ENCODE assay signal across 15 mouse cellular contexts in the genomic region with DNA sequence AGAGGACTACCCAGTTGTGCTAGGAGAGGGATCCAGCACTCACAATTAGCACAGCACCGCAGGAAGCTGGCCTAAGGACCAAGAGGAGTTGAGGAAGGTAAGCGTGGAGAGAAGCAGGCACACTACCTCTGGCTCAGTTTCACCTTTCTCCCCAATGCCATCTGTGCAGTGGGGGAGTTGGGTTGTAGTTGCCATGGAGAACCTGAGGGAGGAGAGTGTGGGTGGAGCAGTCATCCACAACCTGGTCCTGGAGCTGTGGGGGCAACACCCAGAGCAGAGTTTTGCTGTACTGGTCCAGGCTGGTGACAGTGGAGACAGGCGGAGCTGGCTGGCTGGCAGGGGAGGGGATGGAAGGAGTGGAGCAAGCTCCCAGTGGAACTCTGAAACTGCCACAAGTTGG. TPM values are rescaled to one million over a fixed set of nuclear protein-coding genes. Genes with fewer than 3 reads are reported as not detected.
DNase-seq lines count a peak whose midpoint lies in the region; ATAC-seq and TF ChIP-seq lines count a peak whose summit lies in the region.
"Had no signal": no experiment of that assay in that cellular context is flagged by ENCODE, and none has a peak within 500 bp of the region (broad histone marks: within the 10 kb centered on the region; RNA-seq: fewer than 3 reads in every experiment).

No protein-coding gene starts in this region.

- no peak for ATAC-seq in limb, embryonic 14.5 days (ENCODE audit: low FRiP score, low read depth)

- H3K36me3 ChIP-seq in heart, embryonic 10.5 days, result no peaks in the 10 kb centered on the region
- H3K36me3 ChIP-seq in limb, embryonic 14.5 days (ENCODE audit: control insufficient read depth, insufficient read depth, low read length), result no peaks in the 10 kb centered on the region
- H3K36me3 ChIP-seq: hindbrain, embryonic 15.5 days; midbrain, embryonic 10.5 days; neural tube, embryonic 12.5 days had no signal

- no peak overlapping the region for H3K4me3 ChIP-seq in heart, embryonic 10.5 days
- H3K4me3 ChIP-seq in limb, embryonic 14.5 days (replicated peaks; ENCODE audit: low read length), result no peak overlapping the region
- H3K4me3 ChIP-seq: hindbrain, embryonic 15.5 days; midbrain, embryonic 10.5 days; neural tube, embryonic 12.5 days had no signal

- H3K27me3 ChIP-seq in heart, embryonic 10.5 days (ENCODE audit: insufficient read depth, poor library complexity, severe bottlenecking), result no peaks in the 10 kb centered on the region
- no peaks in the 10 kb centered on the region for H3K27me3 ChIP-seq in limb, embryonic 14.5 days (ENCODE audit: control insufficient read depth, insufficient read depth, low read length)
- H3K27me3 ChIP-seq: hindbrain, embryonic 15.5 days; neural tube, embryonic 12.5 days had no signal

- H3K9ac ChIP-seq in limb, embryonic 14.5 days (ENCODE audit: low read depth, low read length, severe bottlenecking), result no peak overlapping the region
- H3K9ac ChIP-seq: hindbrain, embryonic 15.5 days; lung, embryonic 14.5 days; neural tube, embryonic 12.5 days had no signal

- no peak for DNase-seq in heart, embryonic 10.5 days (ENCODE audit: low spot score)
- no peak for DNase-seq in heart, postnatal 36 days
- peak; percentile 23 to 75 for DNase-seq in left cerebral cortex, postnatal 25 days (ENCODE audit: low spot score in 2 of 2)
- DNase-seq in left cerebral cortex, postnatal 4 days, result no peak
- peak; percentile 61 to 72 for DNase-seq in cerebellum, postnatal 10 days
- DNase-seq in limb, embryonic 14.5 days (ENCODE audit: low spot score), result peak; percentile 24
- DNase-seq in adrenal gland, postnatal 14 days, result no peak
- DNase-seq in spleen, adult 12 weeks (ENCODE audit: low spot score), result no peak
- DNase-seq: adrenal gland, postnatal 25 days; lung, embryonic 14.5 days; spleen, adult 18-20 months; thymus, postnatal 25 days had no signal

- no peak overlapping the region for H3K4me2 ChIP-seq in limb, embryonic 14.5 days (replicated peaks; ENCODE audit: low read depth, low read length, severe bottlenecking)
- H3K4me2 ChIP-seq: hindbrain, embryonic 15.5 days; lung, embryonic 14.5 days; neural tube, embryonic 12.5 days had no signal

- H3K27ac ChIP-seq in heart, embryonic 10.5 days, result 0 out of 2 replicates have a peak overlapping the region, but pooled peaks have one; percentile 42
- no peak overlapping the region for H3K27ac ChIP-seq in limb, embryonic 14.5 days (replicated peaks; ENCODE audit: low read depth, low read length)
- H3K27ac ChIP-seq: hindbrain, embryonic 15.5 days; midbrain, embryonic 10.5 days; neural tube, embryonic 12.5 days had no signal

- H3K4me1 ChIP-seq in heart, embryonic 10.5 days, result peaks cover 58% of the 10 kb centered on the region
- H3K4me1 ChIP-seq in limb, embryonic 14.5 days (ENCODE audit: control insufficient read depth, insufficient read depth, low read length), result peaks cover 12% of the 10 kb centered on the region

- intact Hi-C loops in heart, postnatal 36 days (cut with DNase I), result no loop called here
- intact Hi-C loops in left cerebral cortex, postnatal 25 days (cut with DNase I), result no loop called here
- intact Hi-C loops in left cerebral cortex, postnatal 4 days (cut with DNase I), result no loop called here

- TF ChIP-seq POLR2A in limb, embryonic 14.5 days (IDR thresholded peaks at IDR 0.05; ENCODE audit: borderline replicate concordance, extremely low read depth, insufficient read depth, insufficient read length), result no peak

- H3K9me3 ChIP-seq in heart, embryonic 10.5 days, result no peaks in the 10 kb centered on the region
- no peaks in the 10 kb centered on the region for H3K9me3 ChIP-seq in limb, embryonic 14.5 days (ENCODE audit: control insufficient read depth, low read length)
- H3K9me3 ChIP-seq: hindbrain, embryonic 15.5 days; midbrain, embryonic 10.5 days; neural tube, embryonic 12.5 days had no signal

- WGBS in heart, embryonic 10.5 days, result 68% methylated on average over 3 of the region's 3 CpGs
- WGBS in limb, embryonic 14.5 days, result 29% methylated on average over 3 of the region's 3 CpGs

RNA-seq across cellular contexts. Expression of a gene that starts 22.2 kb away (rescaled TPM):
- polyA plus RNA-seq in heart, embryonic 10.5 days (2016; fragmentation: Nextera tagmentation; extraction: Ambion mirVana), result 5.5 and 5.8 TPM in 2 replicates
- total RNA-seq in heart, postnatal 36 days (2021), result 1 to 10 TPM; 6.1 to 6.2 TPM
- total RNA-seq in left cerebral cortex, postnatal 25 days (2021), result 10 to 100 TPM; 76.0 to 78.3 TPM
- total RNA-seq in left cerebral cortex, postnatal 4 days (2021), result 10 to 100 TPM; 65.3 to 72.8 TPM
- polyA plus RNA-seq in limb, embryonic 14.5 days (2012; rRNA removed), result 18.2 and 21.2 TPM in 2 replicates
- polyA plus RNA-seq in limb, embryonic 14.5 days (2014; fragmentation: Nextera tagmentation; extraction: Ambion mirVana), result 6.5 and 7.1 TPM in 2 replicates
- total RNA-seq in adrenal gland, postnatal 14 days (2021), result 21.3 and 22.4 TPM in 2 replicates

RNA-seq across cellular contexts. Expression of a gene that starts 23.2 kb away (rescaled TPM):
- 41.0 and 52.7 TPM in 2 replicates for polyA plus RNA-seq in heart, embryonic 10.5 days (2016; fragmentation: Nextera tagmentation; extraction: Ambion mirVana)
- 10 to 100 TPM; 19.7 to 20.2 TPM for total RNA-seq in heart, postnatal 36 days (2021)
- total RNA-seq in left cerebral cortex, postnatal 25 days (2021), result 10 to 100 TPM; 26.2 to 28.1 TPM
- total RNA-seq in left cerebral cortex, postnatal 4 days (2021), result 10 to 100 TPM; 37.7 to 42.4 TPM
- polyA plus RNA-seq in limb, embryonic 14.5 days (2012; rRNA removed), result 31.3 and 37.0 TPM in 2 replicates
- 49.6 and 50.0 TPM in 2 replicates for polyA plus RNA-seq in limb, embryonic 14.5 days (2014; fragmentation: Nextera tagmentation; extraction: Ambion mirVana)
- total RNA-seq in adrenal gland, postnatal 14 days (2021), result 42.1 and 44.6 TPM in 2 replicates

RNA-seq across cellular contexts. Expression of a gene that starts 43.9 kb away (rescaled TPM):
- 3.2 and 3.8 TPM in 2 replicates for polyA plus RNA-seq in heart, embryonic 10.5 days (2016; fragmentation: Nextera tagmentation; extraction: Ambion mirVana)
- total RNA-seq in heart, postnatal 36 days (2021), result 10 to 100 TPM; 11.4 to 11.9 TPM
- total RNA-seq in left cerebral cortex, postnatal 25 days (2021), result 10 to 100 TPM; 27.4 to 29.3 TPM
- 10 to 100 TPM; 36.7 to 36.8 TPM for total RNA-seq in left cerebral cortex, postnatal 4 days (2021)
- polyA plus RNA-seq in limb, embryonic 14.5 days (2012; rRNA removed), result 17.9 and 25.0 TPM in 2 replicates
- 6.0 and 7.1 TPM in 2 replicates for polyA plus RNA-seq in limb, embryonic 14.5 days (2014; fragmentation: Nextera tagmentation; extraction: Ambion mirVana)
- total RNA-seq in adrenal gland, postnatal 14 days (2021), result 22.8 and 29.9 TPM in 2 replicates

RNA-seq across cellular contexts. Expression of a gene that starts 51.0 kb away (rescaled TPM):
- polyA plus RNA-seq in heart, embryonic 10.5 days (2016; fragmentation: Nextera tagmentation; extraction: Ambion mirVana), result 11.8 and 14.0 TPM in 2 replicates
- total RNA-seq in heart, postnatal 36 days (2021), result 10 to 100 TPM; 18.2 to 21.0 TPM
- total RNA-seq in left cerebral cortex, postnatal 25 days (2021), result 10 to 100 TPM; 26.5 to 27.5 TPM
- 10 to 100 TPM; 30.5 to 31.2 TPM for total RNA-seq in left cerebral cortex, postnatal 4 days (2021)
- 36.5 and 46.3 TPM in 2 replicates for polyA plus RNA-seq in limb, embryonic 14.5 days (2012; rRNA removed)
- 16.0 and 17.9 TPM in 2 replicates for polyA plus RNA-seq in limb, embryonic 14.5 days (2014; fragmentation: Nextera tagmentation; extraction: Ambion mirVana)
- 21.9 and 23.1 TPM in 2 replicates for total RNA-seq in adrenal gland, postnatal 14 days (2021)

RNA-seq across cellular contexts. Expression of a gene that starts 51.1 kb away (rescaled TPM):
- 16.9 and 17.0 TPM in 2 replicates for polyA plus RNA-seq in heart, embryonic 10.5 days (2016; fragmentation: Nextera tagmentation; extraction: Ambion mirVana)
- 10 to 100 TPM; 27.1 to 28.6 TPM for total RNA-seq in heart, postnatal 36 days (2021)
- 100 to 1,000 TPM in 1 of 2 experiments, 10 to 100 TPM in 1; 93.7 to 100 TPM for total RNA-seq in left cerebral cortex, postnatal 25 days (2021)
- 10 to 100 TPM; 65.6 to 66.2 TPM for total RNA-seq in left cerebral cortex, postnatal 4 days (2021)
- polyA plus RNA-seq in limb, embryonic 14.5 days (2012; rRNA removed), result 19.2 and 22.6 TPM in 2 replicates
- polyA plus RNA-seq in limb, embryonic 14.5 days (2014; fragmentation: Nextera tagmentation; extraction: Ambion mirVana), result 33.2 and 34.2 TPM in 2 replicates
- 50.6 and 51.5 TPM in 2 replicates for total RNA-seq in adrenal gland, postnatal 14 days (2021)

Comparison
In these comparisons a context has a peak if more than half of its experiments do, and no peak if none do; other contexts are left out.
1. DNase-seq: peak in left cerebral cortex, postnatal 25 days (2 of 2), cerebellum, postnatal 10 days (2 of 2) and limb, embryonic 14.5 days (single experiment); none in heart, embryonic 10.5 days (single experiment), heart, postnatal 36 days (0 of 2), left cerebral cortex, postnatal 4 days (single experiment), adrenal gland, postnatal 14 days (single experiment) and spleen, adult 12 weeks (single experiment).